Mouse (Mus musculus) midbrain, embryonic 13.5 days (tissue): ENCODE results near the gene Ufm1. TPM values are rescaled to one million over a fixed set of nuclear protein-coding genes. Genes with fewer than 3 reads are reported as not detected.

Source experiments
- ATAC-seq: fragments of 200-750 bp; cut with Nextera tagmentation; 2 replicates; pipeline ENCODE4 v1.8.0; 2017; ENCODE audit warnings: mild to moderate bottlenecking, moderate TSS enrichment, moderate library complexity
- H3K27ac ChIP-seq: fragments of 300-500 bp; sonication (generic); 2 replicates; pipeline ENCODE4 v1.5.1; 2015; ENCODE audit warnings: inconsistent platforms, mild to moderate bottlenecking, moderate library complexity
- H3K27me3 ChIP-seq: fragments of 300-500 bp; sonication (generic); 2 replicates; pipeline ENCODE4 v1.6.1; 2015; ENCODE audit warnings: mild to moderate bottlenecking, inconsistent platforms
- H3K36me3 ChIP-seq: fragments of 300-500 bp; sonication (generic); 2 replicates; pipeline ENCODE4 v1.6.1; 2015; ENCODE audit warnings: mild to moderate bottlenecking, inconsistent platforms
- H3K4me1 ChIP-seq: fragments of 300-500 bp; sonication (generic); replicated peaks from 2 replicates; pipeline ENCODE4 v1.6.1; 2015; ENCODE audit warnings: inconsistent platforms
- H3K4me2 ChIP-seq: fragments of 300-500 bp; sonication (generic); replicated peaks from 2 replicates; pipeline ENCODE4 v1.6.1; 2015; ENCODE audit warnings: moderate library complexity, mild to moderate bottlenecking, inconsistent platforms
- H3K4me3 ChIP-seq: fragments of 300-500 bp; sonication (generic); replicated peaks from 2 replicates; pipeline ENCODE4 v1.5.1; 2015; ENCODE audit warnings: mild to moderate bottlenecking, inconsistent platforms
- H3K9ac ChIP-seq: fragments of 300-500 bp; sonication (generic); replicated peaks from 2 replicates; pipeline ENCODE4 v1.6.1; 2015; ENCODE audit warnings: mild to moderate bottlenecking, inconsistent platforms
- H3K9me3 ChIP-seq: fragments of 300-500 bp; sonication (generic); 2 replicates; pipeline ENCODE4 v1.6.1; 2016; ENCODE audit warnings: mild to moderate bottlenecking, inconsistent platforms
- WGBS: fragments of 180-500 bp; shearing (Covaris S2); methylation state at CpG from one replicate; pipeline ENCODE4 v1.1.7; 2015; 5-methylcytosine and 5-hydroxymethylcytosine counted together
- polyA plus RNA-seq: library from polyadenylated mRNA; unstranded; fragments of >200 nt; fragmentation: Nextera tagmentation; extraction: Ambion mirVana; gene quantifications from 2 replicates; pipeline ENCODE4 v1.2.1, GENCODE M21; 2015

Gene Ufm1
- polyA plus RNA-seq = 103 and 108 TPM in 2 replicates

DNA sequence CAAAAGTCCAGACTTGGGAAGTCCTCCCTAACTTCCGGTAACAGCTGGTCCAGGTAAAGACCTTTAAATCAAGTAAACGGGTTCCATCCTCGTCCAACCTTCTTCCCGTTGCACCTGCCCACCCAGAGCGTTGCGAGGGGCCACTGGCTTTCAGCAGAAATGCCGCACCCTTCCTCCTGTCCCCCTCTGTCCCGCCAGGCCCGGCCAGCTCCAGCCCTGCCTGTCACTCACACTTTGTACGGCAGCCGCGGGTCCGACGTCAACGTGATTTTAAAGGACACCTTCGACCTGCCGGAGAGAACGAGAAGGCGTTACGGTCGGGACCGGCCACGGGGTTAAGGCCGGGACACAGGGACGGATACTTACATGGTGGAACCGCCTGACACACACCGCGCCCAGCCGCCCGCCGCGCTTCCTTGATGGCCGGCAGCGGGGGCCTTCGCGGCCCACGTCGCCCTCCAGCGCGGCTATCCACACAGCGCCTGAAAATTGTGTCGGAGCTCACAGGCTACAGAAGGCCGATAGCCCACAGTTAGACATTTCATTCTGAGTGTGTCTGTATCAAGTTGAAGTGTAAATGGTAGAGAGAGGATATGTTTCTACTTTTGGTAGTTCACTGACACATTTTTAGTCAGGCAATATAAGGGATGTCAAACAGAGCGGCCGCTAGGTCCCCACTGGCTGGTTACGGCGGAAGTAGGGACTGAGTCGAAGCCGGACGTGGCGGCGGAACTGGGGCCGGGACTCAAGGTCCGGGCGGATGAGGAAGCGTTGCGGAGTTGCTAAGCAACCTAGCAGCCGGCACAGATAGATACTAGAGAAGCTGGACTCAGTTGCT, at the start of gene Ufm1:
Ufm1 (minus strand) TSS at position 448 of the 838 bp plus-strand sequence.
- no peaks in the 10 kb centered on the region for H3K27me3 ChIP-seq
- H3K4me2 ChIP-seq = peak within 1 kb of the TSS; percentile 94
- peak within 1 kb of the TSS; percentile 86 for H3K9ac ChIP-seq
- H3K9me3 ChIP-seq = no peaks in the 10 kb centered on the region
- under 1% methylated on average over 58 of the region's 58 CpGs for WGBS
- H3K4me3 ChIP-seq = peak within 1 kb of the TSS; percentile 98
- peaks cover 31% of the 10 kb centered on the region for H3K36me3 ChIP-seq
- H3K27ac ChIP-seq = no peak within 1 kb of the TSS
- peaks cover 15% of the 10 kb centered on the region for H3K4me1 ChIP-seq
- ATAC-seq = peak; percentile 100

DNA sequence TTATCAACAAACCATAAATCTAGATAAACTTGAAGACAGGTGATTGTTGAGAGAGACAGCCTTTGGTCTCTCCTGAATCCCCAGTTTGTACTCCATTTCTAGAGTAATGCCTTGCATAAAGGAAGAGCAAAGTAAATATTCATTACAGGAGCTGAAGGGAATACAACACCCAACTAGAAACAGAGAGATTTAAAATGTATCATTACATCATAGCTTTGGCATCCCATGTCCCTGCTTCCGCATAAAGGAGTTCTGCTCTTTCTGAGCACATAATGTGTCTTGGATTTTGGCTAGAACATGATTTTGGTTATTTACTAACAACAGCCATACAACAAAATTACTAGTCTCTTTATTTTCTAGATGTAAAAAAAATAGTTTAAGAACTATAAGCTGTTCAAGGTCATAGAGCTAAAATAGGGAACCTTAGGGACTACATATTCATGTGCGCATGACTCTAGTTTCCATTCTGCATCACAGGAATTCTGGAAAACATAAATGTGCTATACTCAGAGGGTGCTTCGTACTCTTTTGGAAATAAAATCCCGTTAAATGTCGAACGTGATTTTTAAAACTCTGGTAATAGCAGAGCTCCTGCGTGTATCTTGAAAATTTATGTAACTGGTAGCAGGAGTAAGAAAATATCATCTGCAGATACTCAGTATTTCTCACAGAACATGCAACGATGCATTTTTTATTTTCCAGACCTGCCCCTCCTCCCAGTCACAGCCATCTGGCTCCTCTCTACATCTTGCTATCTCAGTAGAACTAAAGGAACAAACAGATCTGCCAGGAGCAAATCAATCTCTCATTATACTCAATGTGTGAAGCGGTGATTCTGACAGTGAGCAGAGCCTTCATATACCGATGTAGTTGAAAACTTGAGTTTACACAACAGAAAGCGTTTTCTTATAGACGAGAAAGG, 27.2 kb upstream of the Ufm1 start:
- Histone ChIP-seq H3K4me1 (no peaks in the 10 kb centered on the region), H3K36me3 (no peaks in the 10 kb centered on the region), H3K4me3 (no peak overlapping the region), H3K27ac (no peak overlapping the region), H3K4me2 (no peak overlapping the region), H3K9ac (no peak overlapping the region), H3K9me3 (0 out of 2 replicates have a peak, but pooled peaks cover 2% of the 10 kb centered on the region), H3K27me3 (no peaks in the 10 kb centered on the region)
- no peak for ATAC-seq
- WGBS = 89% methylated on average over 12 of the region's 12 CpGs

DNA sequence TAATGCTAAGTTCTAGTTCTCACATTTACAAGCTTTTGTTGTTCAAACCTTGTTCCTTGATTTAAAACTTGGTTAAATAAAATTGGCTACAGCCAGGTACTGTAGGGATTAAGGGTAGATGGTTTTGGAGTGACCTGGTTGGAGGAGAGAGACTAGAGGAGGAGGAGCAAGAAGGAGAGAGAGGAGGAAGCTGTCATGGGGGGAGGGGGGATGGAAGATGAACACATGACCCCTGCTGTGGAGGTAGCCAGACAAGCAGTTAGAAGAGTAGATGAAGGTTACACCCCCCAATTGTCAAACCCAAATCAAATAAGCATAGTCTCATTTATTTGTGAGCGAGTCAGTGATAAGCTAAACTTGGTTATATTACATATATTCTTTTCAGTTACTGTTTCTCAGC, 8.0 kb upstream of the Ufm1 start:
- 93% methylated on average over 1 of the region's 1 CpGs for WGBS

GRCm38 (mm10) chr3:53870482-53870881, 6.9 kb upstream of the Ufm1 start:
- H3K36me3 ChIP-seq = no peaks in the 10 kb centered on the region
- H3K9ac ChIP-seq = no peak overlapping the region
- no peak overlapping the region for H3K4me2 ChIP-seq
- H3K4me1 ChIP-seq = peaks cover 9% of the 10 kb centered on the region
- no peak overlapping the region for H3K27ac ChIP-seq
- no peaks in the 10 kb centered on the region for H3K9me3 ChIP-seq
- no peaks in the 10 kb centered on the region for H3K27me3 ChIP-seq
- 87% methylated on average over 6 of the region's 6 CpGs for WGBS
- no peak for ATAC-seq
- H3K4me3 ChIP-seq = no peak overlapping the region

More for the DNA sequence above, 8.0 kb upstream of the Ufm1 start:
- Histone ChIP-seq H3K9ac (no peak overlapping the region), H3K4me3 (no peak overlapping the region), H3K4me2 (no peak overlapping the region), H3K27me3 (no peaks in the 10 kb centered on the region), H3K4me1 (peaks cover 9% of the 10 kb centered on the region), H3K9me3 (no peaks in the 10 kb centered on the region), H3K36me3 (no peaks in the 10 kb centered on the region), H3K27ac (no peak overlapping the region)
- no peak for ATAC-seq

GRCm38 (mm10) chr3:53869263-53869662, 5.6 kb upstream of the Ufm1 start:
- ATAC-seq = no peak; the same call in 1 of the 2 replicates
- Histone ChIP-seq H3K9ac (no peak overlapping the region), H3K9me3 (no peaks in the 10 kb centered on the region), H3K27me3 (no peaks in the 10 kb centered on the region), H3K27ac (0 out of 2 replicates have a peak overlapping the region, but pooled peaks have one; percentile 26), H3K4me1 (peaks cover 12% of the 10 kb centered on the region), H3K4me3 (no peak overlapping the region), H3K4me2 (no peak overlapping the region), H3K36me3 (no peaks in the 10 kb centered on the region)
- 5% methylated on average over 1 of the region's 1 CpGs for WGBS

- H3K4me3 ChIP-seq = no peak overlapping the region
- no peak overlapping the region for H3K9ac ChIP-seq
- H3K27ac ChIP-seq = no peak overlapping the region
- H3K36me3 ChIP-seq = no peaks in the 10 kb centered on the region
- 87% methylated on average over 4 of the region's 4 CpGs for WGBS
- no peaks in the 10 kb centered on the region for H3K9me3 ChIP-seq
- H3K4me1 ChIP-seq = peaks cover 12% of the 10 kb centered on the region
- H3K27me3 ChIP-seq = no peaks in the 10 kb centered on the region
- no peak overlapping the region for H3K4me2 ChIP-seq
- no peak for ATAC-seq
Observed at GRCm38 (mm10) chr3:53868212-53868611, 4.6 kb upstream of the Ufm1 start.

GRCm38 (mm10) chr3:53854831-53855230, 8.8 kb downstream of the Ufm1 start:
- Histone ChIP-seq H3K4me2 (no peak overlapping the region), H3K36me3 (peaks cover 46% of the 10 kb centered on the region), H3K4me3 (no peak overlapping the region), H3K27ac (no peak overlapping the region), H3K4me1 (no peaks in the 10 kb centered on the region), H3K27me3 (no peaks in the 10 kb centered on the region), H3K9me3 (no peaks in the 10 kb centered on the region), H3K9ac (no peak overlapping the region)
- WGBS = 92% methylated on average over 3 of the region's 3 CpGs
- no peak for ATAC-seq

- Histone ChIP-seq H3K4me2 (no peak overlapping the region), H3K4me1 (no peaks in the 10 kb centered on the region), H3K27me3 (no peaks in the 10 kb centered on the region), H3K36me3 (peaks cover 40% of the 10 kb centered on the region), H3K27ac (no peak overlapping the region), H3K4me3 (no peak overlapping the region), H3K9ac (no peak overlapping the region), H3K9me3 (no peaks in the 10 kb centered on the region)
- ATAC-seq = no peak
- WGBS = 84% methylated on average over 4 of the region's 4 CpGs
Observed at GRCm38 (mm10) chr3:53854261-53854660, 9.4 kb downstream of the Ufm1 start.

DNA sequence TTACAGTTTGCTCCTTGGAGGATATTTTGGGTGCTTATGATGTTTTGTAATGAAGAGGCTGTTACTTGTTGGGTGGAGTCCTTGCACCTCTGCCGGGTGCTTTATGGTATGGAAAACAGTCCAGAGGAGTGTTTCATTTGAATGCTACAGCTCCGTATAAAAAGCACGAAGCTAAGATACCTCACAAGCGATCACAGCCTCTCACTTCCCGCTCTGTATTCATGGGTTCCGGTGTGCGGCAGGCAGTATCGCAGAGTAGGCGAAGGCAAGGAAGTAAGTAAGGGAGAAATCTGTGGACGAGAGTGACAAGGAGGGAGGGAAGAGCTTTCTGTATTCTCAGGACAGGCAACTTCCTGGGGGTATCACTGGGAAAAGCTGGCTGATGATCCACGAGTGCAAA, 15.4 kb downstream of the Ufm1 start:
- Histone ChIP-seq H3K4me1 (no peaks in the 10 kb centered on the region), H3K36me3 (no peaks in the 10 kb centered on the region), H3K4me2 (no peak overlapping the region), H3K4me3 (no peak overlapping the region), H3K27ac (no peak overlapping the region), H3K9me3 (no peaks in the 10 kb centered on the region), H3K9ac (no peak overlapping the region), H3K27me3 (no peaks in the 10 kb centered on the region)
- WGBS = 84% methylated on average over 11 of the region's 11 CpGs
- no peak for ATAC-seq

GRCm38 (mm10) chr3:53847726-53848125, 15.9 kb downstream of the Ufm1 start:
- no peaks in the 10 kb centered on the region for H3K9me3 ChIP-seq
- no peak overlapping the region for H3K4me3 ChIP-seq
- H3K27me3 ChIP-seq = no peaks in the 10 kb centered on the region
- H3K36me3 ChIP-seq = no peaks in the 10 kb centered on the region
- H3K9ac ChIP-seq = no peak overlapping the region
- H3K4me2 ChIP-seq = no peak overlapping the region
- no peak for ATAC-seq
- no peaks in the 10 kb centered on the region for H3K4me1 ChIP-seq
- no peak overlapping the region for H3K27ac ChIP-seq
- WGBS = 76% methylated on average over 4 of the region's 4 CpGs

- Histone ChIP-seq H3K4me1 (no peaks in the 10 kb centered on the region), H3K36me3 (no peaks in the 10 kb centered on the region), H3K4me3 (no peak overlapping the region), H3K9me3 (no peaks in the 10 kb centered on the region), H3K4me2 (no peak overlapping the region), H3K9ac (no peak overlapping the region), H3K27ac (no peak overlapping the region), H3K27me3 (no peaks in the 10 kb centered on the region)
- WGBS = 79% methylated on average over 7 of the region's 7 CpGs
- ATAC-seq = no peak
Observed at GRCm38 (mm10) chr3:53846206-53846928, 17.3 kb downstream of the Ufm1 start.
